Mouse (Mus musculus) cerebellum, postnatal 10 days (tissue): ENCODE data around the gene Cpeb3.
"Not testable (repeated sequence)": the region's sequence is repeated elsewhere in the genome, so short reads cannot be mapped to it uniquely, and the experiment has no call there.

ENCODE experiments used
- DNase-seq, 2 experiments: peaks; one replicate each; pipeline ENCODE4 v3.0.0; 2021; ENCODE audit warnings: mixed read lengths in 2 of 2

Gene Cpeb3

GRCm38 (mm10) chr19:37208176-37208755, at the start of gene Cpeb3:
Gene Cpeb3, minus strand, starts transcription at chr19:37208601.
- DNase-seq, result peak; percentile 63 to 64

DNA sequence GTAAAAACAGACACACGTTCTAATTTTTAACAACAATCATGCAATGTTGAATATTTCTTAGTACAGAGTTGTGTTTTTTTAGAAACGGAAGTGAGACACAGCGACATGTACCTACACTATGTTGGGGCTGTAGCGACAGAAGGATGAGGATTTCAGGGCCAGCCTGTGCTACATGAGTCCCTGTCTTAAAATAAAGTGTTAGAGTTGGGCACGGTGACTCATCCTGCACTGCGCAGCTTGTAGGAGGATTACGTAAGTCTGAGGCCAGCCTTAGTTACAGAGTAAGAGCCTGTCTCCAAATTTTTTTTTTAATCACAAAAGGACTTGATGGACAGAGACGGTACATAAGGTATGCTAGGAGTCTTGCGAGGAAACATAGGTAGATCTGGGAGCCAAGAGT, 46.9 kb upstream of the Cpeb3 start:
- no peak for DNase-seq

DNA sequence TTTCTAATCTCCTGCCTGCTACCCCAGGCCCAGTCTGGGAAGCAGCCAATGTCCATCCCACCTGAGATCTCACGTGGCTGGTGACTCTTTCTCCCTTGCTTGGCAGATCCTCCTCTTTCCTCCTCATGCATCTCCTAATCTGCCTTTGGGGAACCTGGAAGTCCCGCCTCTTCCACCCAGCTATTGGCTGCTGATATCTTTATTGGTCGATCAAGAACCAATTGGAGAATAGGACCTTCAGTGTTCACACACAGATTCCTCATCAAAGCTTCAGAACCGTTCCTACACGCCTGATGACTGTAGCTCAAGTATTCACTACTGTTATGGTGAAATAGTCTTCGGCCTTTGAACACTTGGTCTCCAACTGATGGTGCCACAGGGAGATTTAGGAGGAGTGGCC, 43.7 kb upstream of the Cpeb3 start:
- peak; percentile 50 to 60 for DNase-seq

DNA sequence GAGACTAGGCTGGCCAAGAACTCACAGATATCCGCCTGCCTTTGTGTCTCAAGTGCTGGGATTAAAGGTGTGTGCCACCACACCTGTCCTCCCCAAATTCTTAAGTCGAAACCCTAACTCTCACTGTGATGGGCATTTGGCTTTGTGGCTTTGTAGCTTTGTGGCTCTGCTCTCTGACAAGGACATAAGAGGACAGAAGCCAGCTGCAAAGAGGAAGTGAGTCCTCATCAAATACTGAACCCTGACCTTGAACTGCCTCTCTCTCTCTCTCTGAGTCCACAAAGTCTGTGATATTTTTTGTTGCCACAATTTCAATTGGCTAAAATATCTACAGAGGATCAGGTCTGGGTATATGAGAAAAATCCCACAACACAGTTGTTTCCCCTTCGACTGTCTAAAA, 39.8 kb upstream of the Cpeb3 start:
- no peak for DNase-seq

- no peak for DNase-seq
These were observed 38.5 kb upstream of the Cpeb3 start for GRCm38 (mm10) chr19:37246859-37247258.

DNA sequence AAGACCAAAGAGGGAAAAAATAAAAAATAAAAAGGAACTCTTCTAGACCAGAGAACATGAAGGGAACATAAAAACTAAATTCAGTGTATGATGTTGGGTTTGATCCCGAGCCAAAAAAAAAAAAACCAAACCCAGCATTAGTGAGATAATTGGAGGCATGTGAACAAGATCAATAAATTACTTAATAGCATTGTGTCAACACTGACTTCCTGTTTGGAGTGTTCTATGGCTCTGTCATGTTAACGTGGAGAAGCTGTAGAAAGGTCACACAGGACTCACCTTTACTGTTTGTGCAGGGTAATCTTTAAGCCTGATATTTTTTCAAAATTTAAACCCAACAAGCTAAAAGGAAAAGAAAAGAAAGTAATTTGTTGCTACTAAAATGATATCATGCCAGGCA, 34.3 kb upstream of the Cpeb3 start:
- no peak for DNase-seq

GRCm38 (mm10) chr19:37241201-37241600, 32.8 kb upstream of the Cpeb3 start:
- peak; percentile 22 to 45 for DNase-seq

DNA sequence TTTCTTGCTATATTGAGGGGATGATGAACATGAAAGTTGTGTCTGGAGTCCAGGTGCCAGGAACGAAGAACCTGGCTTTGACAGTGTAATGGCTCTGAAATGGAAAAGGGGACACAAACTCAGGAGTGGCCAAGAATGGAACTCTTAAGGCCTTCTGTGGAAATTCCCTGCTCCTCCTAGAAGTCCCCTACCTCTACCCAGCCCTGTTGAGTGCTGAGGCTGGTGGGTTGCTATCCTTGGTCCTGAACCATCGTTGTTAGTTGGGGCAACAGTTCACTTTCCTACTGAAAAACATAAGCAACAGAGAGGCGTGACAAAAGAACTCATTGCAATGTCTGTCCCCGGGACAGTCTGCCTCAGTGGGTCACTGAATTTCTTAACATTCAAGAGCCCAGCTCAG, 30.7 kb upstream of the Cpeb3 start:
- DNase-seq, result no peak

GRCm38 (mm10) chr19:37238651-37239050, 30.2 kb upstream of the Cpeb3 start:
- DNase-seq, result no peak

GRCm38 (mm10) chr19:37237712-37238437, 29.5 kb upstream of the Cpeb3 start:
- DNase-seq, result no peak

DNA sequence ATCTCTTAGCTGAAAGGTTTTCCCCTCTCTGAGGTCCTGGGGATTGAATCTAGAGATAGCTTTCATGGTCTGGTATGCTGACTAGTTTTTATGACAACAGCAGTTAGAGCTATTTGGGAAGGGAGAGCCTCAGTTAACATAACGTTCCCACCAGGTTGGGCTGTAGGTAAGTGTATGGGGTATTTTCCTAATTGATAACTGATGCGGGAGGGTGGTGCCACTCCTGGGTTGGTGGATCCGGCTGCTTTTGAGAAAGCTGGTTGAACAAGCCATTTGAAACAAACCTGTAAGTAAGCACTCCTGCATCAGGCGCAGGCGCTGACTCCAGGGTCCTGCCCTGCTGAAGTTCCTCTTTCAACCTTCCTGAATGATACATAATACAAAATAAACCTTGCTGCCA, 28.9 kb upstream of the Cpeb3 start:
- DNase-seq, result no peak

DNA sequence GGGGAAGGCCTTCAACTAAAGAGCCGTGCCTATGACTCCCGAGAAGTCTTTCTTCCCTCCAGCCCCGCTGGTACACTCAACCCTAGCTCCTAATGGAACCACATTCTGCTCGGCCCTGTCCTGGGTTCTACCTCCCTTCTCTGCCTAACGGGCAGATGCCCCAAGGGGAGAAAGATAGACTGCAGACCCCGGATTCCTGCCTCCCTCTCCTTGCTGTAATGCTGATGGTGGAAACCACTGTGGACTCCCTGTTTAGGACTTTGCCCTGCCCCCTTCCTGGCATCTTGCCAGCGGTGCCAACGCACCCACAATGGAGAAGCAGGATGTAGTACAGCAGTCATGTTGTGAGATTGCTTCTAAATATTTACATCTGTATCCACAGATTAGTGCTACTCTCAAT, 27.4 kb upstream of the Cpeb3 start:
- peak; percentile 43 to 52 for DNase-seq

DNA sequence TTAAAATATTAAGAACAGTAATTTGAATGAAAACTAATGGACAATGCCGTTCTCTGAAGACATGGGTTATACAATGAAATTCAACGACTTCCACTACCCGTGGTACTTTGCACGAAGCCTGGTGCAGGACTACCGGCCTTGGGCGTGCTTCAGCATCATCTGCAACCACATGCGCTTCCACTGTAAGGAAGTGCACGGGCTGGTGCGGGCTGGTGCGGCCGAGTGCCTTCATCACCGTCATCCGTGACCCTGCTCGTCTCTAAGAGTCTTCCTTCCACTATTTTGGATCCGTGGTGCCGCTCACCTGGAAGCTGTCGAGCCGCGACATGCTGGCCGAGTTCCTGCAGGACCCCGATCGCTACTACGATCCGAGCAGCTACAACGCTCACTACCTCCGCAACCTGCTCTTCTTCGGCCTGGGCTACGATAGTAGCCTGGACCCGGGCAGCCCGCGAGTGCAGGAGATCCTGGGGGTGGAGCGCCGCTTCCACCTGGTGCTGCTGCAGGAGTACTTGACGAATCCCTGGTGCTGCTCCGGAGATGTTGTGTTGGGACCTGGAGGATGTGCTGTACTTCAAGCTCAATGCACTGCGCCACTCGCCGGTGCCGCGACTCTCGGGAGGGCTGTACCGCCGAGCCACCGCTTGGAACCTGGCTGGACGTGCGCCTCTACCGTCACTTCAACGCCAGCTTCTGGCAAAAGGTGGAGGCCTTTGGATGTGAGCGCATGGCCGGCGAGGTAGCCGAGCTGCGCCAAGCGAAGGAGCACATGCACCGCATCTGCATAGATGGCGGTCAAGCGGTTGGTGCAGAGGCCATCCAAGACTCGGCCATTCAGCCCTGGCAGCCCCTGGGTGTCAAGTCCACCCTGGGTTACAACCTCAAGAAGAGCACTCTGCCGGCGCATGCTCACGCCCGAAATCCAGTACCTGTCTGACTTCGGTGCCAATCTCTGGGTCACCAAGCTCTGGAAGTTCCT, 25.4 kb upstream of the Cpeb3 start:
- DNase-seq, result peak; percentile 44 to 55

- DNase-seq, result not testable (repeated sequence)
These were observed 24.2 kb upstream of the Cpeb3 start for GRCm38 (mm10) chr19:37232598-37232997.

GRCm38 (mm10) chr19:37225197-37225862, 16.9 kb upstream of the Cpeb3 start:
- DNase-seq, result no peak

DNA sequence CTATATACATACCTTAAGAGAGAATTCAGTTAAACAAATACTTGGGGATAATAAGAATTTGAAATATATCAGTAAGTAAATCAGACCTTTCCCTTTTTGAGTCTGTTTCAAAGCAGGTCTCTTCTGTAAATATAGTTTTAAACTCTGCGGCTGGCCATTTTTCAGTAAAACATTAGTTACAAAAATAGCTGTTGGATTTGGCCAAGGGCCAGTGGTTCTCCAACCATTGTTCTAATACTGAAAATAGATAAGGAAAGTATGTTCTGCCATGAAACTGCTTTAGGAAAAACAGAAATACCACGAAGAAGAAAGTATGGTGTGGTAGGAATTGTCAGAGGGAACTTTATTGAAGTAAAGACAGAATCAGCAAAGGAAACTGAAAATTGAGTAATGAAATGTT, 6.3 kb upstream of the Cpeb3 start:
- no peak for DNase-seq

GRCm38 (mm10) chr19:37211416-37211815, 3.0 kb upstream of the Cpeb3 start:
- no peak for DNase-seq

GRCm38 (mm10) chr19:37210457-37210856, 2.1 kb upstream of the Cpeb3 start:
- no peak for DNase-seq

DNA sequence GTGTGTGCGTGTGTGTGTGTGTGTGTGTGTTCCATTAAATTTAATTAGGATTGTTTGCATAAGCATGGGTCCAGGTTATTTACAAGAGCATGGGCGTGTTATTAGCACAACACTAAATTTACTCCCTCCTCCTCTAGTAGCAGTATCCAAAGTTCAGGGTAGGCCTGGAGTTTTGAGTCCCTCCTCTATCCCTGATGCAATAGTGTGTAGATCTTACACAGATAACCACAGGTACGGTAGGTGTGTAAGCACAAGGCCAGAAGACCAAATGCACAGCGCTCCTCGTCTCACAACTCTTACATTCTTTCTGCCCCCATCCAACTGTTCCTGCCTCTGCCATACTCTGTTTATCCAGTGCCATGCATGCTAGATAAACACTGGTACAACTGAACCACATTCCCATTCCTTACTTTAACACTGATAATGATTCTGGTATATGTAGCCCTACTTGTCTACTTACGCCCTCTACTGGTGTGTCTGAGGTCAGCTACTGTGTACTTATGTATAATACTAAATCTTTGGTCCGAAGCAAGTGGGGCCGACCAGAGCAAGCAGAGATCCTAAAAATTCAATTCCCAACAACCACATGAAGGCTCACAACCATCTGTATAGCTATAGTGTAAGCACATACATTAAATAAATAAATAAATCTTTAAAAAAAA, 1.2 kb upstream of the Cpeb3 start:
- DNase-seq, result peak; percentile 38 to 54

- DNase-seq, result no peak
These were observed 585 bp upstream of the Cpeb3 start for GRCm38 (mm10) chr19:37208986-37209385.

DNA sequence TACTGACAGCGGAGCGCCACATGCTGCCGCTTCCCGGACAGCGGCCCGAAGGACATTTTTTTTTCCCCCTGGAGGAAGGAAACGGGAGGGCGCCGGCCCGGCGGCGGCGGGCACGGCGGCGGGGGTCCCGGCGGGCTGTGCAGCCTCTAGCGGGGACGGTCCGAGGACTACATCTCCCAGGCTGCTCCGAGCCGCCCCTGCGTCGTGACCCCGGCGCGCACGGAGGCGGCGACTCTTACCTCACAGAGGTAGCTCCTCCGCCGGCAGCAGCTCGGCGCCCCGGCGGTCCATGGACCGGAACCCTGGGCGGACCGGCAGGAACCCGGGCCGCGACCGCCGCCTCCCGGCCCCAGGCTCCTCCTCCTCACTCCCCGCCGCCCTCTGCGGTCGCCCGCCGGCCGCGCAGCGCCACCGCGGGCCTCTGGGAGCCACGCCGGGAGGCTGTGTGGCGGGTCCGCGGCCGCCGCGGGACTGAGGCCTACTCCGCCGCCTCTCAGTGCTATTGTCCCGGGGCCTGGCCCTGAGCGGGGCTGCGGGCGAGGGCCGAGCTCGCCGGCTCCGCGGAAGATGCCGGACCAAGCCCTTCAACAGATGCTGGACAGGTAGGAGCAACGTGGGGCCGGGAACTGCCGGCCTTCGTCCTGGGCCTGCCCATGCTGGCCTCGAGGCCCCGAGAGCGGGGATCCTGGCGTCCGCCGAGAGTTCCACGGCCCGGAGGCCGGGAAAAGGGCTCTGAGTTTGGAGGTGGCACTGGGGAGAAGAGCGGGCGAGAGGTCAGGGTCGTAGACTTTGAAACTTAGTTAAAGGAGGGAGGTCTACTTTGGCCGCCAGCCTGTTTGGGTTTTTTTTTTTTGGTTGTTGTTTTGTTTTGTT, 862 bp downstream of the Cpeb3 start, which contains the start of gene March5:
TSS of gene March5 (plus strand) at position 241 of the 873 bp plus-strand sequence.
- DNase-seq, result peak; percentile 92 to 94
